In the genomic region with DNA sequence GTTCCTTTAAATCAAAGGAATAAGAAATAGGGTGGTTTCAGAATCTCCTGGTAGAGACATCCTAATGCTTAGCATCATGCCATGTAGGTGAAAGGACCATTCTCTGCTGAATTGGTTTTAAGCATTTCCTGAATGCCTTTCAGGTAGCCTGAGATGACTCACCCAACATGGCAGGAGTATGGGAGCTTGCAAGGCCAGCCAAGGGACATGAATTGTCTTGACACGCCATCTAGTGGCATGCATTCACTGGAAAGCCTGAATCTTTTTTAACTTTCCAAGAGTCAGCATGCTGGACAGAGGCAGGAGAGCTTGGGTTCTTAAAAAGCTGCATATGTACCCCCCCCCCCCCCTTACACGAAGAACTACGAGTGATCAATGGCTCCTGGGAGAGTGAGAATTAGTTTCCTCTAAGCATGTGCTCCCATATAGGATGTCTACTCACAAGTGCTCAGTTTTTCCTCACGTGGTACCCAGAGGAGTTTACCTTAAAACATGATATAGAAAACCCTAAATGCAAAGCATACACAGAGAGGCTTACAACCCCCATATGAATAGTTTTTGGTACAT, we compare ENCODE assay signal across 9 mouse cellular contexts. TPM values are rescaled to one million over a fixed set of nuclear protein-coding genes. Genes with fewer than 3 reads are reported as not detected.
A peak's percentile ranks its signal among the peaks of the same experiment; 100 is the strongest.
DNase-seq lines count a peak whose midpoint lies in the region; ATAC-seq and TF ChIP-seq lines count a peak whose summit lies in the region.
"Had no signal": no experiment of that assay in that cellular context is flagged by ENCODE, and none has a peak within 500 bp of the region (broad histone marks: within the 10 kb centered on the region; RNA-seq: fewer than 3 reads in every experiment).

No protein-coding gene starts in this region.

- H3K36me3 ChIP-seq in heart, embryonic 10.5 days, result no peaks in the 10 kb centered on the region
- H3K36me3 ChIP-seq: heart, embryonic 15.5 days had no signal

- TF ChIP-seq POLR2A in cortical plate, adult 2 months (IDR thresholded peaks at IDR 0.05; ENCODE audit: extremely low read depth, insufficient read depth, low read length), result no peak

- H3K4me1 ChIP-seq in cortical plate, adult 2 months (ENCODE audit: control insufficient read depth, insufficient read depth, low read length), result no peaks in the 10 kb centered on the region; the same call in 1 of the 2 replicates
- no peaks in the 10 kb centered on the region for H3K4me1 ChIP-seq in heart, embryonic 10.5 days
- H3K4me1 ChIP-seq: heart, embryonic 15.5 days had no signal

- no peaks in the 10 kb centered on the region; the same call in 1 of the 2 replicates for H3K27me3 ChIP-seq in heart, embryonic 10.5 days (ENCODE audit: insufficient read depth, poor library complexity, severe bottlenecking)
- H3K27me3 ChIP-seq: heart, embryonic 15.5 days had no signal

- WGBS in heart, embryonic 10.5 days, result 12% methylated on average over 4 of the region's 4 CpGs

- H3K27ac ChIP-seq in cortical plate, adult 2 months (ENCODE audit: insufficient read depth, low read length), result no peak overlapping the region
- H3K27ac ChIP-seq in heart, embryonic 10.5 days, result no peak overlapping the region
- H3K27ac ChIP-seq: heart, embryonic 15.5 days had no signal

- TF ChIP-seq CTCF in cortical plate, adult 2 months (IDR thresholded peaks at IDR 0.05; ENCODE audit: extremely low read depth, insufficient read depth, low read length), result peak; percentile 81

- no peak overlapping the region for H3K4me3 ChIP-seq in cortical plate, adult 2 months (ENCODE audit: insufficient read depth, low read length)
- no peak overlapping the region for H3K4me3 ChIP-seq in heart, embryonic 10.5 days
- H3K4me3 ChIP-seq: heart, embryonic 15.5 days had no signal

- ATAC-seq in CD4-positive, CD25-positive, alpha-beta regulatory T cell, adult 4 months, result no peak
- peak; percentile 85 for ATAC-seq in megakaryocyte progenitor cell, adult 5-6 weeks (replicated peaks; ENCODE audit: poor library complexity)

- no peaks in the 10 kb centered on the region for H3K9me3 ChIP-seq in heart, embryonic 10.5 days
- H3K9me3 ChIP-seq: heart, embryonic 15.5 days had no signal

- peak; percentile 19 for DNase-seq in CD4-positive, CD25-positive, alpha-beta regulatory T cell, adult 2 months (ENCODE audit: low read depth, low spot score)
- peak; percentile 89 for DNase-seq in ZHBTc4 (ENCODE audit: low read depth, low spot score)
- peak; percentile 84 for DNase-seq in heart, embryonic 10.5 days (ENCODE audit: low spot score)
- DNase-seq in kidney, postnatal 10 days, result peak; percentile 75
- DNase-seq in right cerebral cortex, postnatal 14 days, result peak; percentile 69

RNA-seq across cellular contexts. Expression of a gene that starts 59.7 kb away (rescaled TPM):
- polyA plus RNA-seq in CD4-positive, CD25-positive, alpha-beta regulatory T cell, adult 4 months (2017; shearing (Covaris generic)), result 10 to 100 TPM; 43.4 to 49.9 TPM
- polyA plus RNA-seq in cortical plate, adult 2 months (2012; rRNA removed), result 42.5 and 43.2 TPM in 2 replicates
- polyA plus RNA-seq in heart, embryonic 10.5 days (2016; fragmentation: Nextera tagmentation; extraction: Ambion mirVana), result 35.6 and 44.5 TPM in 2 replicates
- total RNA-seq in megakaryocyte progenitor cell, adult 5-6 weeks (2015), result 49.2 and 56.1 TPM in 2 replicates
- 36.1 and 44.9 TPM in 2 replicates for total RNA-seq in megakaryocyte progenitor cell, adult 5-6 weeks (2017)

Comparison
In these comparisons a context has a peak if more than half of its experiments do, and no peak if none do; other contexts are left out.
1. DNase-seq: peak in every context shown above with its lines; median percentile 89 in ZHBTc4; 84 in heart, embryonic 10.5 days; 75 in kidney, postnatal 10 days; 69 in right cerebral cortex, postnatal 14 days; 19 in CD4-positive, CD25-positive, alpha-beta regulatory T cell, adult 2 months.